Mouse (Mus musculus) embryonic facial prominence, embryonic 14.5 days (tissue): Measurements from ENCODE around the gene Gsg1l. TPM values are rescaled to one million over a fixed set of nuclear protein-coding genes. Genes with fewer than 3 reads are reported as not detected.
A peak's percentile ranks its signal among the peaks of the same experiment; 100 is the strongest.

Experiments used
- ATAC-seq: fragments of 200-750 bp; cut with Nextera tagmentation; 2 replicates; pipeline ENCODE4 v1.8.0; 2017; ENCODE audit warnings: low read depth, moderate number of reproducible peaks, moderate TSS enrichment
- DNase-seq: peaks from one replicate; pipeline ENCODE4 v3.0.0-alpha.2; 2015; ENCODE audit warnings: low spot score
- H3K27ac ChIP-seq: fragments of 300-500 bp; sonication (generic); replicated peaks from 2 replicates; pipeline ENCODE4 v1.5.1; 2014; ENCODE audit warnings: low read depth, mild to moderate bottlenecking, low read length, moderate library complexity
- H3K27me3 ChIP-seq: fragments of 300-500 bp; sonication (generic); replicated peaks from 2 replicates; pipeline ENCODE4 v1.6.1; 2014; ENCODE audit warnings: low read length; ENCODE audit not compliant: control insufficient read depth, insufficient read depth
- H3K36me3 ChIP-seq: fragments of 300-500 bp; sonication (generic); 2 replicates; pipeline ENCODE4 v1.6.1; 2014; ENCODE audit warnings: low read length, mixed read lengths; ENCODE audit not compliant: control insufficient read depth, insufficient read depth
- H3K4me1 ChIP-seq: fragments of 300-500 bp; sonication (generic); 2 replicates; pipeline ENCODE4 v1.6.1; 2014; ENCODE audit warnings: antibody characterized with exemption, low read length; ENCODE audit not compliant: control insufficient read depth, insufficient read depth
- H3K4me2 ChIP-seq: fragments of 300-500 bp; sonication (generic); 2 replicates; pipeline ENCODE4 v1.6.1; 2014; ENCODE audit warnings: low read depth, mild to moderate bottlenecking, low read length, moderate library complexity, mixed read lengths
- H3K4me3 ChIP-seq: fragments of 300-500 bp; sonication (generic); 2 replicates; pipeline ENCODE4 v1.5.1; 2014; ENCODE audit warnings: low read depth, mild to moderate bottlenecking, low read length
- H3K9ac ChIP-seq: fragments of 300-500 bp; sonication (generic); 2 replicates; pipeline ENCODE4 v1.6.1; 2014; ENCODE audit warnings: low read depth, mild to moderate bottlenecking, low read length, moderate library complexity, mixed read lengths
- H3K9me3 ChIP-seq: fragments of 300-500 bp; sonication (generic); 2 replicates; pipeline ENCODE4 v1.6.1; 2016; ENCODE audit warnings: low read length; ENCODE audit not compliant: control insufficient read depth
- WGBS: fragments of 180-500 bp; shearing (Covaris S2); extraction: QIAGEN DNeasy Blood & Tissue Kit; methylation state at CpG from one replicate; pipeline ENCODE4 v1.1.7; 2014; 5-methylcytosine and 5-hydroxymethylcytosine counted together
- polyA plus RNA-seq: library from polyadenylated mRNA; unstranded; fragments of >200 nt; fragmentation: Nextera tagmentation; extraction: Ambion mirVana; gene quantifications from 2 replicates; pipeline ENCODE4 v1.2.1, GENCODE M21; 2014

Gene Gsg1l
- polyA plus RNA-seq, 1 experiment from 2014 or later: 2.0 TPM

DNA sequence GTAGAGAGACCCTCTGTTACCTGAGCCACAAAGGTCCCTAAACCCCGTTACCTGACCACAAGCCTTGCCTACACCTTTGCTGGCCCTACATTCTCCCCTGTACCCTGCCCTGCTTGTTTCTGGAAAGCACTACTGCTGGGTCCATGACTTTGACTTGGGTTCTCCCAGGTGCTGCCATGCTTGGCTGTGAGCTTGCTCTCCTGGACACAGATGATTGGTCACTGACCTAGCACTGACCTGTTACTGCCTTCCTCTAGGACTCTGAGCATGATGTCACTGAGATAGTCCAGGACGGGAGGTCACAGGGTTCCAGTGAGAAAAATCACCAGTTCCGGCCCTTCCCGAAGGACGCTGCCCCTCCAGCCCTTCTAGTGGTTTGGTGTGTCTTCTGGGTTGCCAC is 123.4 kb downstream of the Gsg1l start:
- no peak overlapping the region for H3K4me2 ChIP-seq
- ATAC-seq: no peak

DNA sequence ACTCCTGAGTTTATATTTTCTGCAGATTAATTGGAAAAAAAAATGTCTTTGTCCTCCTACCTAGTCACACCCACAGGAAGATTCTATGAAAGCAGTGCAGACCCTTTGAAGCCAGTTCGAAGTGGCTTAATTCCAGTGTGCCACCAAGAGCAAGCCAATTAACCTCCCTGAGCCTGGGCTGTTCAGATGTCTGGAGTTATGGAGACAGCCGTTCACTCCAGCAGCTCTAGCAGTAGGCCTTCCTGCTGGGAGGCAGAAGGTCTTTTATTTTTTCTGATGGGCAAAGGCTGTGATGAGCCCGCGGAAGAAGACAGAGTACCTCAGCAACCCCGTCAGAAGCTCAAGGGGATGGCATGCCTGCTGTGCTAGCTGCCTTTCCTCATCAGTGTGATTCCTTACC is 127.2 kb downstream of the Gsg1l start:
- 71% methylated on average over 5 of the region's 5 CpGs for WGBS
- ATAC-seq: no peak
- Histone ChIP-seq H3K9me3 (no peaks in the 10 kb centered on the region), H3K9ac (no peak overlapping the region), H3K4me1 (peaks cover 7% of the 10 kb centered on the region; the same call in 1 of the 2 replicates), H3K36me3 (no peaks in the 10 kb centered on the region), H3K4me2 (no peak overlapping the region), H3K27me3 (no peaks in the 10 kb centered on the region), H3K4me3 (no peak overlapping the region), H3K27ac (no peak overlapping the region)
- no peak for DNase-seq

More for the DNA sequence above, 123.4 kb downstream of the Gsg1l start:
- no peak for DNase-seq
- Histone ChIP-seq H3K9ac (no peak overlapping the region), H3K27me3 (no peaks in the 10 kb centered on the region), H3K36me3 (no peaks in the 10 kb centered on the region), H3K4me3 (no peak overlapping the region), H3K4me1 (peaks cover 7% of the 10 kb centered on the region; the same call in 1 of the 2 replicates), H3K27ac (no peak overlapping the region), H3K9me3 (no peaks in the 10 kb centered on the region)
- 92% methylated on average over 5 of the region's 5 CpGs for WGBS

DNA sequence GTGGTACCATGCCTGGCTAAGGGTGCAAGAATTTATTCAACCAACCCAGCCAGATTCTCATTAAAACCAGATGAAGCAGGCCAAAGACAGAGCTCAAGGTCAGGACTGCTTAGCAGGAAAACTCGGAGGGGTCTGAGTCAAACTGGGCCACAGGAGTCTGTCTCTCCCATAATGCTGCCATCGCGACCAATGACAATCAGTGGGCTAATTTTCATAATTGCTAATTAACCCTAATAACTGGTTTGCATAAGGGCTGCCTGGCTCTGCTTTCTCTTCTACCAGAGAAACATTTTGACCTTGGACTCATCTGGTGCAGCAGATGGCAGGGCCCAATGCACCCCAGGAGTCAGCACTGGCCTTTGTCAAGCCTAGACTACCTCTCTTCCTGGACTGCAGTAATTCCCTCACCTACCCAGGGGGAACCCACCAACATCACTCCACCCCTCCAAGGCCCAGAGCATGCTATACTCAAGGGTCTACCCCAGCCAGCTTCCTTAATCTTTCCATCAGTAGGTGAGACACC is 127.8 kb downstream of the Gsg1l start:
- Histone ChIP-seq H3K9me3 (no peaks in the 10 kb centered on the region), H3K27me3 (no peaks in the 10 kb centered on the region), H3K4me2 (no peak overlapping the region), H3K4me1 (peaks cover 7% of the 10 kb centered on the region; the same call in 1 of the 2 replicates), H3K9ac (no peak overlapping the region), H3K27ac (no peak overlapping the region), H3K36me3 (no peaks in the 10 kb centered on the region), H3K4me3 (no peak overlapping the region)
- no peak for ATAC-seq
- no peak for DNase-seq
- 51% methylated on average over 3 of the region's 3 CpGs for WGBS

DNA sequence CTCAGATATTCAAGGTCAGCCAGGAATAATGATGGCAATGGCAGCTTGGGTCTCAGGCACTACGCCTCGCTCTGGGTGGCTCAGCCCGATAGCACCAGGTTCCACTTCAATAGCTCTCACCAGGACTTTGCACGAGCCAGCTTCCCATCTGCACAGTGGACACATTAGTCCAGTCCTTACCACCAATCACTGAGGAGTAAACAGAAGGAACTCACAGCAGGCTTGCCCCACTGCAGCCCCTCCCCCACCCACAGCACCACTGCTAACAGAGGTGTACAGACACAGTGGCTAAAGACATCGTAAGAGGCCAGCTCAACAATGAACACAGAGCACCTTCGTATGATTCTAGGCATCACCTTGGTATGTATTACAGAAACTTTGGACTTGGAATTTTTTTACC is 128.4 kb downstream of the Gsg1l start:
- H3K9ac ChIP-seq: no peak overlapping the region
- DNase-seq: no peak
- 73% methylated on average over 6 of the region's 6 CpGs for WGBS
- H3K9me3 ChIP-seq: no peaks in the 10 kb centered on the region
- H3K4me3 ChIP-seq: no peak overlapping the region
- H3K4me2 ChIP-seq: no peak overlapping the region
- no peak; the same call in 1 of the 2 replicates for ATAC-seq
- peaks cover 7% of the 10 kb centered on the region; the same call in 1 of the 2 replicates for H3K4me1 ChIP-seq
- no peak overlapping the region for H3K27ac ChIP-seq
- no peaks in the 10 kb centered on the region for H3K27me3 ChIP-seq
- no peaks in the 10 kb centered on the region for H3K36me3 ChIP-seq

DNA sequence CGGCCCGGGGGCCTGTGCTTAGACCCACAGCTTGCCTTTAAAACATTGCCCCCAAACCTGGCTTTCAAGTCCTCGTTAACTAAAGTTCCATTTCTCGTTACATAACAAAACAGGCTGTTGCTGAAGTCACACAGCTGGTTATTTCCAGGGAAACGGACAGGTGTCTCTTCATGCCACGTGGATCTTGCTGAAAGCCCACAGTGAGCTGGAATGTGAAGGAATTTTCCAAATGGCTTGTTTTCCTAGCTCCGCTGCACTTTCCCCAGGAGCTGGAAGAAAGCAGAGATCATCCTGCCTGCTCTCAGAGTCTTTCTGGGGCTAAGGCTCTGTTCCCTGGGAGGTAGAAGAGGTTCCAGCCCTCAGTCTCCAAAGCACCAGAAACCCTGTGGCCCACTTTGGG is 130.3 kb downstream of the Gsg1l start:
- Histone ChIP-seq H3K4me3 (no peak overlapping the region), H3K9me3 (no peaks in the 10 kb centered on the region), H3K9ac (no peak overlapping the region), H3K4me1 (peaks cover 2% of the 10 kb centered on the region; the same call in 1 of the 2 replicates), H3K27ac (no peak overlapping the region), H3K27me3 (no peaks in the 10 kb centered on the region), H3K4me2 (no peak overlapping the region), H3K36me3 (no peaks in the 10 kb centered on the region)
- ATAC-seq (no peak), DNase-seq (no peak)
- WGBS: 69% methylated on average over 7 of the region's 7 CpGs

DNA sequence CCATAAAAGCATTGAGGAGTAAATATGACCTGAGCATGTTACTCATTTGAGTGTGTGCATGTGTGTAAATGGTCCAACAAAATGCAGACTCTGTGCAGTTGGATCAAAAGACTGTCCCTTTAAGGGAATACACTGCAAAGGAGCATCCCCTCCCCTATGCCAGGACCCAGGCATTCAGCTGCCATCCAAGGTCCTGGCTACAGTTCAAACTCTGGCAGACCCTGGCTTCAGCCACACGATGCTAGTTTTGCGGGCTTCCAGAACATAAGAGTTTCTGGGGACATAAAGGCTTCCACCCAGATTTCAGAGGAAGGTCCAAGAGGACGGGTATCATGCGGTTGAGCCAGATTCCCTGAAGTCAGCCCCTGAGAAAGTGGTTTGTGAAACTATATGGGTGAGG is 133.2 kb downstream of the Gsg1l start:
- no peak for ATAC-seq
- WGBS: 68% methylated on average over 4 of the region's 4 CpGs
- no peak for DNase-seq
- Histone ChIP-seq H3K4me1 (no peaks in the 10 kb centered on the region), H3K4me2 (no peak overlapping the region), H3K36me3 (no peaks in the 10 kb centered on the region), H3K4me3 (no peak overlapping the region), H3K9me3 (no peaks in the 10 kb centered on the region), H3K9ac (no peak overlapping the region), H3K27ac (no peak overlapping the region), H3K27me3 (no peaks in the 10 kb centered on the region)

DNA sequence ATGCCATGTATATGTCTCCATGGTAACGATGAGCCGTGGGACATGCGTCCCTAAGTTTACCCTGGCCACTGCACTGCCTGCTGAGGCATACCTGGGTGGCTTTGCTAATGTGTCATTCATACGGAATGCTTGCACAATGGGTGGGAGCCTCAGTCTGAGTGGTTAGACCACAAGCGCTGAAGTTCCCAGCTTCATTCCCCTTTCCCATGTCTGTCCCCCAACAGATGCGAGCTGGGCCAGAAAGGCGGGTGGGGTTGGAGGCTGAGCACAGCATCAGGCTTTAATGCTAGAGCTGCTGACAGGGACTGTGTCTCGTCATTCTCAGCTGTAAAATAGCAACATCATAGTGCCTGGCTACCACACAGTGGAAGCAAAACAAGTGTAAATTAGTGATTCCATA is 136.3 kb downstream of the Gsg1l start:
- no peak overlapping the region for H3K27ac ChIP-seq
- no peaks in the 10 kb centered on the region for H3K27me3 ChIP-seq
- DNase-seq (peak; percentile 41), ATAC-seq (no peak)
- no peaks in the 10 kb centered on the region for H3K4me1 ChIP-seq
- H3K4me3 ChIP-seq: no peak overlapping the region
- 68% methylated on average over 8 of the region's 8 CpGs for WGBS
- no peaks in the 10 kb centered on the region for H3K36me3 ChIP-seq
- H3K9ac ChIP-seq: no peak overlapping the region
- no peaks in the 10 kb centered on the region for H3K9me3 ChIP-seq
- no peak overlapping the region for H3K4me2 ChIP-seq

DNA sequence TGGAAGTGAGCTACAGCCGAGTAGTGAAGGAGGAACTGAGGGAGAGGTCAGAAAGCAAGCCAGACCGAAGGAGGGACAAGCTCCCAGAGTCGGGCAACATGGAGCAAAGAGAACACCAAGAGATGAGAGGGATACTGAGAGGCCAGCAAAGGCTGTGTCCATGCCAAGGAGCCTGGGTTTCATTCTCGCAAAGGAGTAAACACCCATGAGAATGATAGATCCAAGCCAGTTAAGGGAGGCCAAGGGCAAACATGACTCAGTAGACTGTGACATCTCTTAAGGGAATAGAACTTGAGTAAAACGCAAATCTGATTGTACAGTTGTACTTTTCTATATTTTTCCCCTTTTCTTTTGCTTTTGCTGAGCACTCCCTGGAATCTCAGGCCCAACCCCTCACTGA is 137.6 kb downstream of the Gsg1l start:
- Histone ChIP-seq H3K9ac (no peak overlapping the region), H3K4me1 (no peaks in the 10 kb centered on the region), H3K4me2 (no peak overlapping the region), H3K36me3 (no peaks in the 10 kb centered on the region), H3K9me3 (no peaks in the 10 kb centered on the region), H3K27me3 (no peaks in the 10 kb centered on the region), H3K27ac (no peak overlapping the region), H3K4me3 (no peak overlapping the region)
- ATAC-seq (no peak), DNase-seq (no peak)
- 82% methylated on average over 5 of the region's 5 CpGs for WGBS

DNA sequence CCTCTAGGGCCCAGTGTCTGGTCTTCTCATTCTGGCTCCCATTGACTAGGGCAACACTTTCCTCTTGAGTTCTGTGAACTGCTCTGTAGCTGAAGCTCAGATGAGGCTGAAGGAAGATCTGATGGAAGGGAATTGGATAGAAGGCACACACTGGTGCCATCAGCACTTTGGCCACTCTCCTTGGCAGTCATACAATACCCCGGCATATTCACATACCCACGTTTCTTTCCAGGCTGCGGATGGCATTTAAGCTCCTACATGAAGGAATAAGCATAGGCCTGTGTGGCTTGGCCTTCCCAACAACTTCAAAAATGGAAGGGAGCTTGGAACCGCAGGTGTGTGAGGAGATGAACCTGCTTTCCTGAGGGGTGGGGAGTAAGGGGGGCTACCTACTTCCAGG is 138.7 kb downstream of the Gsg1l start:
- WGBS: 88% methylated on average over 4 of the region's 4 CpGs
- Histone ChIP-seq H3K4me3 (no peak overlapping the region), H3K27ac (no peak overlapping the region), H3K9me3 (no peaks in the 10 kb centered on the region), H3K27me3 (no peaks in the 10 kb centered on the region), H3K36me3 (no peaks in the 10 kb centered on the region), H3K4me2 (no peak overlapping the region), H3K9ac (no peak overlapping the region), H3K4me1 (no peaks in the 10 kb centered on the region)
- DNase-seq (no peak), ATAC-seq (no peak)
